Mouse (Mus musculus): ENCODE data around the gene Hao2. TPM values are rescaled to one million over a fixed set of nuclear protein-coding genes. Genes with fewer than 3 reads are reported as not detected.

Gene Hao2
- not detected for total RNA-seq (2021)

DNA sequence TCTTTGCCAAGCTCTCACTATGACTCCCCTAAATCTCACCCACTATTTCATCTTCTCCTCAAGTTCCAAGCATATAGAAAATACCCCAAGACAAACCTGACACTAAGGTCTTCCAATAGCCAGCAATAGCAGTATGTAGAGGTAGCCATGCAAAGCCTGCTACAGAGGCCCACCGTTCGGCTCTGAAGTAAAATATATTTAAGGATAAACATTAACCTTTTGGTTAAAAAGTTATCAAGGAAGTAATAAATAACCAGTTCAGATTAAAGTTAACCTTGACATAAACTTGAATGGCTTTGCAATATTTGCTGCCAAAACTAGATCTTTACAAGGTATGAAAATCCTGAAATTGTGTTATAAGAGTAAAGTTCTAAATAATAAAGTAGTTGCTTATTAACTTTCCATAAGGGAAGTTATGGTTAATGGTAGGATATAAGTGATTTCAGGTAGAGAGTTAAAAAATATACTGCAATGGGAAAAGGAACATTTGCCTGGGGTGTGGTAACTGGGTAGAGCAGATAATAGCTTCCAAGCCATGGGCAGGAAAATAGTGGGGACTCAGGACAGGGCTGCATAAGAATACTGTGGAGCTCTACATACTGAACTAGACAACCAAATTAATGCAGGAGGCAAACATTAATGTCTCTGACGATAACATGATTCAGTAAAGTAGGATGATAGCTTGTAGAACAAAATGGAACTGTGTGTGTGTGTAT lies at the start of gene Hao2:
Gene Hao2, minus strand, starts transcription at position 183 of the 716 bp plus-strand sequence.
- intact Hi-C loops (cut with DNase I): no loop called here
- DNase-seq: no peak

DNA sequence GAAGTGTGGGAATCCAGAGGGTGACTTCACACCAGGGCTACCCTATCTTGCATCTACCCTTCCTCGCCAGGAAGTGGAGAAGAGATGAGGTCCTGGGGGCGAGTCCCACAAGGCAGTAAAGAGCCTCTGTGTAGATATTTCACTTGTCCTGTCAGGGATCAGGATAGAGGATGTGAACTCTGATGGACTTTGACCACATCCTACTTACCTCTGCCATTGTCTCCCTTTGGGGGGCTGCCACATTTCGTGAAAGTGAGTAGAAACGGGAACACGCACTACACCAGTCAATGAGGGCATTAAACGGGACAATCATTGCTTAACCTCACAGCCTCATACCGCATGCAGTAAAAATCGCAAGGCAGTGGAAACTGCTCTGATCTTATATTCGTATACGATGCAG lies 48.6 kb upstream of the Hao2 start:
- intact Hi-C loops (cut with DNase I): no loop called here

DNA sequence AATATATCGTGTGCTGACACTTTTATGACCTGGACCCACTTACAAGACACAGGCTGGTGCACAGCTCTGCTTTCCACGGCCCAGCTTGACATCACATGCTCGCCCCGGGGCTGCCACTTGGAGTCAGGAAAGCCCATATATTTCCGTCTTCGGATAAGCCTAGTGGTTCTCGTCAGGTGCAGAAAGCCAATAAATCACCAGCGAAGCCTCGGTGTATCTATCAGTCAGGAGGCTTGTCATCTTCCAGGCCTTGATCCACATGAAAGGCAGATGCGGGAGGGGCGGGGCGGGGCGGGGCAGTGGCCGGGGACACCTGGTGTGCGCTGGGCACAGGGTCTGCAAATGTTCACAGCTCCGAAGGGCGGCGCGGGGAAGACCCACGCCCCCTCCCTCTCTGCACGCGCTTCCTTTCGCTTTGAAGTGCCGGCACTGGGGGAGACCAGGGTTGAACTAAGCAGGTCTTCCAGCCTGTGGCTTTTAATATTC lies 48.1 kb upstream of the Hao2 start:
- DNase-seq: no peak
- intact Hi-C loops (cut with DNase I): no loop called here

More for the DNA sequence above, 48.6 kb upstream of the Hao2 start:
- no peak for DNase-seq

DNA sequence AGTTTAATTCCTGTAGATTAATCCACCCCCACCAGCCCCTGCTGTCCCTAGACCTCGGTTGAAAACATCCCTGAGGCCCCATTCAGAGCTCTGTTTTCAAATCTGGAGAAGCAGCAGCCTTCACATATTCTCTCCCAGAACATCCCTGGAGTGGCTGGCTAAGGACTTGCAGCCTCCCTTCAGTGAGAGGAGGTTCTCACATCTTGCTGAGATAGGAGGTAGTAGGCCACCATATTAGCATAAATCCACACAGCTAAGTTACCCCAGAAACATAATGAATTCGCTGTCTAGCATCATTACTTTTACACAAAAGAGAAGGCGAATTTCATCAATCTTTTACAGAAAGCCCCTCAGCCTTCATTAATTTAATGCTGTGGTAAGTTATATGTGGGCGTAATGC lies 47.2 kb upstream of the Hao2 start:
- no peak for DNase-seq
- intact Hi-C loops (cut with DNase I): no loop called here

DNA sequence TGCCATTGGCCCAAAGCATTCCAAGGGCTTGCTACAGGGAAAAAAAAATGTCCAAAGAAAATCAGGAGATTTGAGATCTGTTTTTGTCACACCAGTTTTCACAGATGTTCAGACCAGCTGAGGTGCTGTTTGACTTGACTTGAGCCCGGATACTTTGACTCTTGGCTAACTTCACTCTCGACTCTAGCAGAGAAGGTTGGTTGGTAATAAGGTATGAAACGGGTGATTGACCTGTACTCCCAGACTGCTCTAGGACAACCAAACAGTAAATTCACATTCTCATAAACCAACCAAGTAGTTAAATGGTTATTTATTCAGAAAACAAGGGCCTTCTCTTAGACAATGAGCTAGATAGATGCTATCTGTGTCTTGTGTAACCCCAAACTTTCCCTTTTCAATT lies 43.4 kb upstream of the Hao2 start:
- intact Hi-C loops (cut with DNase I): no loop called here

DNA sequence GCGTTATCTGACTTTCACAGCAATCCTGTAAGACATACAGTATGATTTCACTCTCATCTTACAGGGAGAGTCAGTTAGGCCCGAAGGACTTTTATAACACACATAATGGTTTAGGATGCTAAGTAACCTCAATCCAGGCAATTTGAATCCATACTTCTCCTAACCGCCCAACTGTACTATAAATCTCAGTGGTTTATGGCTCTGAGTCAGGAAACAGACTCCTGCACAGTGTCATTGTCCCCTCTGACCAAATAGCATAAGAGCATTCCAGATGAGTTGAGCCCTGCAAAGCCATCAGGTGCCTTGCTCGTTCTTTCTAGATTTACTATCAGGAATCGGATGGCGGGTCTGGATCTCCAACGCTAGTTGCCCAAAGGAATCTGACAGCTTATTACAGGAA lies 41.6 kb upstream of the Hao2 start:
- no peak for DNase-seq
- intact Hi-C loops (cut with DNase I): no loop called here

More for the DNA sequence above, 43.4 kb upstream of the Hao2 start:
- no peak for DNase-seq

DNA sequence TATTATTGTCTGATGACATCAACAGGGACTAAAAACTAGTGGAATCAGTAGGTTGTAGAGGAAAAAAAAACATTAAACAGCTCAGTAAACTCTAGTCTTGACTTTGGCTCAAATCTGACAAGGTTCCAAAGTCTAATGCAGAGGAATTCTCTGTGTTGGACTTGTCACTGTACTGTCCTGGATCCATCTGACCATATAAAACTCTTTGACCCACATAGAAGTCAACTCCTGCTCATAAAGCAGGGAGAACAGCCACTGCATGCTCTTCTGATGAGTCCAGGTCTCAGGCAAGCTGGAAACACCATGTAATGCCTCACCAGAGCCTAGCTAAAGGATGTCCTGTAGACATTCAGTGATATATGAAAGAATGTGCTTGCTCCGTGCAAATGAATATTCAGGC lies 41.0 kb upstream of the Hao2 start:
- intact Hi-C loops (cut with DNase I): no loop called here
- no peak for DNase-seq

DNA sequence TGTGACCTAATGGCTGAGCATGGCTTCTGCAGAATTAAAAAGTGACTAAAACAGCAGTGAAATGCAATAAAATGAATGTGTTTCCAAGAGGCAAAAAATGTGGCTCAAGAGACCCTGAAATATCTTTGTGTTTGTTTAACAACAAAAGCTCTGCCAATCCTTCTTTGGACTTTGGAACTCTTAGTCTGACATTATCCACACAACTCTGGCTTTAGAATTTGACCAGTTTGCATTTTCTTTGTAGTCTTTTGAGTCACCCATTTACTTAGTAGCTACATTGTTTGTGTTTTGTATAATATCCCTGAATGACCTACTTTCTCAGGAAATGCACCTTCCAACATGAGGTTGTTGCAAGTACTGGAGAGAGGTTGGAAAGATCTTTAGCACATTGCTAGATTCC lies 39.4 kb upstream of the Hao2 start:
- DNase-seq: no peak
- intact Hi-C loops (cut with DNase I): no loop called here

DNA sequence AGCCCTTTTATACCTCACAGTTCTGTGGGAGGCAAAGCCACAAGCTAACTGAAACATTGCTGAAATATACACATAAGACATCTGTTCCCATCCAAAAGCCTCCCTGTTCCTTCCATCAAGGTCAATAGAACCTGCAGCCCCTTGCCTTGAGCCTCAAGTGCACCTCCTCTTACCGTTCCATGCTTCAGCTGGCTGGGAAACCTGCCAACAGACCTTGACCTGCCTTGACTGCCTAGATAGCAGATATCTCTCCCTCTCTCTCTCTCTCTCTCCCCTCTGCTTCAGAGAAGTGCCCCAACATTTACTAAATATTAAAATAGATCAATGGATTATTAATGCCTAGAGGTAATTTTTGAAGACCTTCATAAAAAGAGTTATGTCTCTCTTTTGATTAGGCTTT lies 38.8 kb upstream of the Hao2 start:
- DNase-seq: no peak
- intact Hi-C loops (cut with DNase I): no loop called here

DNA sequence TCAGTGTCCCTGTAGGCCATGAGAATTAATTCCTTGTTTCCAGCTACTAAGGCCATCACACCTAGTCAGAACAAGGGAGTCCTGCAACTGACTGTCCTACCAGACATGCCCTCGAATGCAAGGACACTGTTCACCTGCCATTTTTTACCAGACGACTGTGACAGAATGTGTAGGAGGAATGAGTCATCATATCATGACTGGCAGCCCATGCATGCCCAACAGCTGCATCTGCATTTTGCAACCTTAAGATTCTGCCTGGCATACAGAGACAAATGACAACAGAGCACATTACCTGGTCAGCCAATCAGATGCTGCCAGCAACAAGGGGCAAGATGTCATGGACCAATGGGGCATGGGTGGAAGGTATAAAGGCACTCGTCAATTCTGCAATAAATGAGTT lies 27.4 kb upstream of the Hao2 start:
- intact Hi-C loops (cut with DNase I): no loop called here
- no peak for DNase-seq

DNA sequence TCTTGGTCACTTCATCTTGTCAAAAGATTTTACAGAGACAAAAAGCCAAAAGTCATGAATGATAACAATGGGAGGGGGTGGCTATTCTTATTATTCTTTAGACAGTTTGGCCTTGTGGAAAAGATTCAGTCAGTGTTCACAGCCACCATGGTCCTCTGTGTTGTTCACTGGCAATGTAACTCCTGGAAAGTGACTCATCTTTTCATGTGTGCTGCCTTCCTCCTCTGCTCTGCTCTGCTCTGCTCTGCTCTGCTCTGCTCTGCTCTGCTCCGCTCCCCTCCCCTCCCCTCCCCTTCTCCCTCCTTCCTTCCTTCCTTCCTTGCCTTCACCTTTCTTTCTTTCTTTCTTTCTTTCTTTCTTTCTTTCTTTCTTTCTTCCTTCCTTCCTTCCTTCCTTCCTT lies 24.2 kb upstream of the Hao2 start:
- DNase-seq: no peak
- intact Hi-C loops (cut with DNase I): loop anchor here (5.0 kb wide), 1 partner anchor 60 kb away; no protein-coding TSS in a partner anchor

DNA sequence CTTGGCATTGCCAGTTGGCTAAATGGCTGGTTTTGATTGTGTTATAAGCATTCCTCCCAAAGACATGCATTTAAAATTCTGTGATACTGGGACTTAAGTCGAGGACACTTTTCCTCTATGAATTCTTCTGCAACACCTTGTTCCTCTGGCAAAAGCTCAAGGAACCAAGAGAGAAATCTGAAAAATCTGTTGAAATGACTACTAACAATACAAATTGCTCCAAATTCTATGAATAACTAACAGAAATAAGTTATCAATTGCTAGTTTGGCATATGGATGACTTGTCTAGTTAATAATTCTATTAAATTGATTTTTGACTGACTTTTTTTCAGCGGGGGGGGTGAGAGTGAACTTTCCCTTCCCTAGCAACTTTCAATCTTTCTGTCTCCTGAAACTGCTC lies 23.8 kb upstream of the Hao2 start:
- intact Hi-C loops (cut with DNase I): loop anchor here (5.0 kb wide), 1 partner anchor 60 kb away; no protein-coding TSS in a partner anchor
- no peak for DNase-seq

DNA sequence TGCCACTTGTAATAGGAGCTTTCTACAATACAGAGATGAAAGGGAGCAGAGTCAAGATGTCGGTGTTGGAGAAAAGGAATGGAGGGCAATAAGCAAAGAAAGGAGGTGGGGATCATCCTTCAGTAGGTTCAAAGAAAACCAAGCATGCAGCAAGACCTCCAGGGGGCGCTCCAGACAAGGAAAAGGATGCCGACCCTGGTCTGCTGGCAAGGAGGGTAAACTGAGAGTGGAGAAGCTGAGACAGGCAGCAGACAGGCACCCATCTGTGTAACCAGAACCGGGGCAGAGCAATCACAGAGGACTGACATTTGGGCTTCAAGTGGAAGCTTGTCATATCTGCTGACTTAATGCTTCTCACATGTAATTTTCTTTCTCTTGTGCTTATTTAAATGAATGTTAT lies 22.6 kb upstream of the Hao2 start:
- DNase-seq: peak; percentile 11 to 38
- intact Hi-C loops (cut with DNase I): loop anchor here (5.0 kb wide), 1 partner anchor 62 kb away; no protein-coding TSS in a partner anchor

DNA sequence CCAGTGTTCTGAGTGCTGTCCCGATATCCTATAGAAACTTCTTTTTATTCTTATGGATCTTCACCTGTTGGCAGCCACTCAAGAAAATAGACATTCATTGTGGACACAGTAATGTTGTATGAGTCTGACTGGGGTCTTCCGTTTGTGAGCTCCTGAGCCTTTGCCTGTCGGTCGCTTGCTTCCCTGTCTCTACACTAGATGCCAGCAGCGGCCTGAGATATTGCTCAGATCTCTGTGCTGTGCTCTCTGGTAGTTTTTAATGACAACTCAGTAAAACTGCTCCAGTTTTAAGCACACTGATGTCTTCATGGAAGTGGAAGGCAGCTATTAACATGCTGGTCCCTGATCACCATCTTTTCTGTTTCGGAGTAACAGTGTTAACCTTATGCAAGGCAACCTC lies 20.6 kb upstream of the Hao2 start:
- intact Hi-C loops (cut with DNase I): no loop called here
- DNase-seq: no peak

DNA sequence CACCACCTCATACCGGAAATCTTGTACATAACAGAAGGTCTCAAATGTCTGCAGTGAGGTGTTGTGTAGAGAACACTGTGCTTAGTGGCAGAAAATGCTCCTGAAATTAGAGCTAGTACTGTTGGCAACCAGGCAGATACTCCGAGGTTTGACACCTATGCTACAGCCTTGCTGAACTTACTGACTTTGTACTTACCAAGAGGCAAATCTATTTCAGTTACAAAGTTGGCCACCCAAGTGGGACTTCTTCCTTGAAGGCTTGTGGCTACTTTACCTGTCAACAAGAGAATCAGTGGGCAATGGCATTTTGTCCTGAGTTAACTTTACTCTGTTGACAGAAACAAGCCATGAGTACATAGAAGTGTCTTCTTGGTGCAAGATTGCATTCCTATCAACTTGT lies 4.6 kb upstream of the Hao2 start:
- no peak for DNase-seq
- intact Hi-C loops (cut with DNase I): loop anchor here (2.0 to 5.0 kb wide), 2 partner anchors 77 to 1040 kb away; no protein-coding TSS in a partner anchor

DNA sequence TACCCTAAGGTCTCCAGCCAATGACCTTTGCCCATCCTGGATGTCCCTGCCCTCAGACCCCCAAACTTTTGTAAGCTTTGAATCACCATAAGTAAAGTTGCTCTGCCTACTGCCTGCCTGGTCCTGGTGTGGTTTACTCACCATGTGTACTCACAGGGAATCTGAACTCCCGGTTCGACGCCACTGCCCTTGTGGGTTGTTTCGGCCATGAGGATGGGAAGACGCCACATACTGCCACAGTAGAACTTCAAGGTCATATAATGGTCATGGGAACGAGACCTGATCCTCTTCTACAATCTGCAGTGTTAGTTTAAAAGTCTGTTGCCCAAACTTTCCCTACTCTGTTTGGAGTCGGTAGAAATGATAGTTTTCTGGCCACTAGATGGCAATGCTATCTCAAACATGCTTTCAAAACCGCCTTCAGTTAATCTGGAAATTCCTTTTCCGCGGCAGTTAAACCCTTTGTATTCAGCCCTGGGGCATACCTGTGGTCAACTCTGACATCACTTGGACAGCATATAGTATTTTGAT lies 2.1 kb upstream of the Hao2 start:
- intact Hi-C loops (cut with DNase I): loop anchor here (5.0 kb wide), 1 partner anchor 1042 kb away; no protein-coding TSS in a partner anchor
- DNase-seq: no peak

DNA sequence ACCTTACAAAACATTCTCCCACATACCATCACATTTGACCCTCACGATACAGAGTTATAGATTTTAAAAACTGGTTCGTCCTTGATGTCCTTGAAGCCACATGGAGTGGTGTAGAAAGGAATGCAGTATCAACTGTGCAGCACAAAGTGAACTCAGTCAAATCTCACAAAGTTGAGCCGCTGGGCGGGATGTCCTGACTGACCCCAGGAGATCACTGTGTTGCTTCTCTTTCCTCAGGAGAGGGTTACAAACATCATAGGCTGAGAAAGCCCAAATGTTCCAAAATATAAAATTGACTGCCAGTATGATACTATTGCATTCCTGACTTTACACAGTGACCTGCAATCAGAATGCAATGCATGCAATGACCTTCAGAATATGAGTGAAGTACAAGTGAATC lies 2.6 kb downstream of the Hao2 start:
- intact Hi-C loops (cut with DNase I): no loop called here
- DNase-seq: no peak

DNA sequence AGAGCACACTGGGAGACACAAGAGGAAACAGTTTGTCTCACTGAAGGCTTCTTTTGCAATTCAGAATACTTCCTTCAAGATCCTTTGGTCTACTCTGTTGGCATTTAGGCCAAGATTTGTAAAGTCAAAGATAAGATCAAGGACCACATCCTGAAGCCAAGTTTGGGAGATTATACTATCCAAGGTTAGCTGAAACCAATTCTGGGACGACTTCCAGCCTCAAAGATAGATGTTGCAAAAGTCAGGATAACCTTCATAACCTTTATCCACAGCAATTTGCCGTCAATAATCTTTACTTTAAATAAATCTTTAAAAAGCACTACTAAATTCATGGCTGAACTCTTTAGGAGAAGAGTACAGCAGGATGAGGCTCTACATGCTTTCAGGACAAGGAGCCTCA lies 4.8 kb downstream of the Hao2 start:
- intact Hi-C loops (cut with DNase I): no loop called here
- no peak for DNase-seq

DNA sequence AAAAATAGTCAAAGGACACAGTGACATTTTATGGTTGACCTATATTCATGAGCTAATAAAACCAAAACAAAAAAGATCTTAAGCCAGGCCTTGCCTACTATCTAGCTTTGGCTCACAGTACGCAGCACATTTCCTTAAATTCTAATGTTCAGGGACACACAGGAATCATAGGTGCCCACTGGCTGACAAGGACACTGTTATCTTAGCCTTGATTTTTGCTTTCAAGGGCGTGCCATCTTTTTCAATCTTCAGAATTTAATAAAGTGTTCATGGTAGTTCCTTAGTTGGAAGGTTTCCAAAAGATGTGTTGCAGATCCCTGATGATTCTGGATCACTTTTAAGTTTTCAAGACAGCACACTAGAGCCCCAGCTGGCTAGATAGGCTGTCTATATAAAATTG lies 12.2 kb downstream of the Hao2 start:
- DNase-seq: no peak
- intact Hi-C loops (cut with DNase I): no loop called here

DNA sequence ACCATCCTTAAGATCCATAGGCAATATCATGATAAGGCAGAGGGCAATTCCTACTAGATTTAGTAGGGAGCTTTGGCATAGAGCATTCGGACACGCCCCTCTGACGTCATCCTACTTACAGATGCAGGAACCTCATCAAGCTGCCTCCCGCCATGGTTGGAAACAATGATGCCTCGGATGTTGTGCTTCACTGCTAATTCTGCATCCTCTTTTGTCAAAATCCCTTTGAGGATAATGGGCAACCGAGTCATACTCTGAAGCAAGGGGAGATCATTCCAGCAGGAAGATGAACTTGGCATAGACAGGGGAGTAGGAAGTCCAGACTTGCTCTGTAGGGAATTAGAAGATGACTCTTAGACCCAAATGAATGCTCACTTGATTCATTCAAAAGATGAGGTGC lies 12.8 kb downstream of the Hao2 start:
- DNase-seq: no peak
- intact Hi-C loops (cut with DNase I): no loop called here

DNA sequence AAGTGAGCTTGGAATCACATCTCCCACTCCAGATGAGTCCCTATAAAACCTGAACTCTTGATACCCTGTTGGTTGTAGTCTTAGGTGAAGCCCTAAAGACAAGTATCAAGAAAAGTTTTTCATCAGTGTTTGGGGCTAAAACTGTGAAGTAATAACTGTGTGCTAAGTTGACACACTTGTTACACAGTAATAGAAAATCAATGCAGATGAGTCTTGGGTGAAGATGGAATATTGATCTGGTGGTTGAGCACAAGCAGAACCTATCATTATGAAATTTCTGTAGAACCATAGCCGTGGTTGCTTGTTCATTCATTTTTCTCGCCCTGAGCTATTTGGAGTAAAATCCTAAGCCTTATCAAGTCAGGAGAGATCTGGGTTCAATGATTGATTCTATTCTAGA lies 24.8 kb downstream of the Hao2 start:
- DNase-seq: no peak
- intact Hi-C loops (cut with DNase I): no loop called here

DNA sequence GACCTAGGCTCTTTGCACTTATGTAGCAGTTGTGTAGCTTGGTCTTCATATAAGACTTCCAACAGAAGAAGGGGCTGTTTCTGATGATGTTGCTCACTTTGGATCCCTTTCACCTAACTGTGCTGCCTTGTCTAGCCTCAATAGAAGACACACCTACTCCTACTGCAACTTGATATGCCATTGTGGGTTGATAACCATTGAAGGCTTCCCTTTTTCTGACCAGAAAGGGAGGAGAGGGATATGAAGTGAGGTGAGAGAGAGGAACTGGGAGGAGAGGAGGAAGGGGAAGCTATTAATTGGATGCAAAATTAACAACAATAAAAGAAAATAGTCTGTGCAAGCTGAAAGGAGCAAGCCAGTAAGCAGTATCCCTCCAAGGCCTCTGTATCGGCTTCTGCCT lies 30.2 kb downstream of the Hao2 start:
- no peak for DNase-seq
- intact Hi-C loops (cut with DNase I): no loop called here

Measured in heart, postnatal 36 days (tissue).